Mouse (Mus musculus): ENCODE results near the gene AU021092.
"Not testable (repeated sequence)": the region's sequence is repeated elsewhere in the genome, so short reads cannot be mapped to it uniquely, and the experiment has no call there.

Gene AU021092

DNA sequence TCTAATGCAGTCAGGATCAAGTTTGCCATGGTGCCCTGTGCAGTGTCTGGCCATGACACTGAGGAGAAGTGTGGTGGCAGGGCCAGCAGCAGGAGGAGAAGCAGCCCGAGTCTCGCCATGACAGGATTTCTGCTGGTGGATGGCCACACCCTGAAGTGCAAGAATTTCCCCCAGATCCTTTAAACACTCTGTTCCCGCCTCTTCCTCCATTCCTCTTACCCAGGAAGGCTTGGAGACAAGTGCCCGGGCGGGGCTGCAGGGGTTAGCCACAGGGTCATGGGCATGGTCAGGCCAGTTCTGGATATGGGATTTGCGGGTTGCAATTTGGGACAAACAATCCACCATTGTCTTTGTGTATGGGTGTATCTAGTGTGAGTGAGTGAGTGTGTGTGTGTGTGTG is at the start of gene AU021092:
TSS of gene AU021092 (minus strand) at position 160 of the 400 bp plus-strand sequence.
- no peak for DNase-seq

DNA sequence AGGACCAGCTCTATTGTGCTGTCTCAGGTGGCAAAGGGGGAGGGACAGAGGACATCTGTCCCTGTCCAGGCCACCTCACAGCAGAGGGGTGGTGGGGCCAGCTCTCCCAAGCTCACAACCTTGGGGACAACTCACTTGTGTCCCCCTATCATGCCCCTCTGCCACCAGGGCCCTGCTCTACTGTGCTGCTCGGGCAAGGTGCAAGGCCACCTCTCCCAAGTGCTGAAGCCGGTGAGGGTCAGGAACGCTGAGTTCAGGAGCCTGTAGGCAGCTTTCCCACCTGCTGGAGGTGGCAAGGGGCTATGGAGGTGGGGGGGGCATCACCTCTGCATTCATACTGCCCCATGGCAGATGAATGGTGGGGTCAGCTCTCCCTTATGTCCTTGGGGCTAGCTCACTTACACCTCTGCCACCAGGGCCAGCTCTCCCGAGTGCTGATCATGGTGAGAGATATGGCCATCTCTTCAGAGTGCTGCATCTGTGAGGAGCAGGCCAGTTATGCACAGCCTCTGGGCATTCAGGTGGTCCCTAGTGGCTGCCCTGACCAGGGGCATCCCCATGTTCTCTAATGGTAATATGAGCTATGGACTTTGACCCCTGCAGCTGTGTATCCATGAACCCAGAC is 49.4 kb upstream of the AU021092 start:
- DNase-seq = no peak

DNA sequence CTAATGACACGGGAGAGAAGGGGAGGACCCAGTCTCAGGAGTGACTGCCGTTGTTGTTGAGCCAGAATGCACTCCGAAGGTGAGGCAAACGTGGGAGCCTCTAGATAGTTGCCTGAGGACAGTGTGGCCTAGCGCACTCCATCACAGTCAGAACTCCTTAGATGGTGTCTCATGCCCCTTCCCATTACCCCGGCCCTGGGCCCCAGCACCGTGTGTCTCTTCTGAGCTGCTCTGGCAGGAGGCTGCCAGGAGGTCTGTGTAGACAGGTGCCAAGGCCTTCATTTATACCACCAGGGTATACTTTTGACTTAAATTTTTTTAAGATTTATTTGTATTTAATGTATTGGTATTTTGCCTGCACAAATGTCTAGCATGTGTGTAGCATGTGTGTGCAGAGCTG is 41.8 kb upstream of the AU021092 start:
- no peak for DNase-seq

DNA sequence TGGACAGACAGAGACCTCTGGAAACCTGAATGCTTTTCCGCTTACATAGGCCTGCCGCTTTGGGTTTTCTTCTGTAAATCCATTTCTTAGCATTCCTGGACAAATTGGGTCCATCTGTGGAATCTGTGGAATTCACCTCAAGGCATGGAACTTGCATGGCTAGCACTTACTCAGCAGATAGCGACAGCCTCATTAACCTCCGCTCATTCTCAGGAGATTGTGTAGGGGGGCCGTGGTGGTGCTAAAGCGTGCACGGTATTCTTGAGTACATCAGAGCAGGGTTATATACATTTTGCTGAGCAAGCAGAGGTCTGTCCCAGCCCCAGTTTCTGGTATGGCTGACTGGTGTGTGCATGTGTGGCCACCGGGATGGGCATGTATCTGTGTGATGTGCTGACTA is 41.1 kb upstream of the AU021092 start:
- DNase-seq = no peak

DNA sequence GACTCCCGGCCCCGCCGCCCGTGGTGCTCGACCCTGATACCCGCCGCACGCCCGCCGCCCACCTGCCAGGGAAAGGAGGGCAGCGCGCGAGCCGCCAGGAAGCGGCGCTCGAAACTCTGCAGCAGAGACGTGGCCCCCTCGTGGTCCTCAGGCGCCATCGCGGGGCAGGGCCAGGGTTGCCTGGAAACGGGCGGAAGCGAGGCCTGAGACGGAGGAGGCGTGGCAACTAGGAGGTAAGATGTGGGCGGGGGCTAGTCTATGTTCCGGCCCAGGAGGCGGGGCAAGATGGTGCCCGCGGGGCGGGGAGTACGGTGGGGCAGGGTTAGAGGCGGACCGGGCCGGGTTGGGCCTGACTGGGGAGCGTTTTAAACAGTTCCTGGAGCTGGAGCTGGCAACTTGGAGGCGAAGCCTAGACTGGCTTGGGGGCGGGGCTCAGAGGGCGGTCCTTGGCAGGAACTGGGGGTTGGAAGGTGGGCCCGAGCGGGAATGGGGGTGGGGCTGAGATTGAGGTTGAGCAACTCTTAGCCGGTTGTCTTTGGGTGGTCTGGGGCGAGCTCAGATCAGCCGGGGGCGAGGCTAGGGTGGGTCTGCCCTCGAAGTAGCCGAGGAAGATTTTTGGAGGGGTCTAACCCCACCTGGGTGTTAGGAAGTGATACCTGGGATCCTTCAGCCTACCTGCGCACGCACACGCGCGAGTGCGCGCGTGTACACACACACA is 33.8 kb upstream of the AU021092 start, which contains the start of gene Eef2kmt:
TSS of gene Eef2kmt (minus strand) at position 205 of the 718 bp plus-strand sequence.
- peak; percentile 94 for DNase-seq

DNA sequence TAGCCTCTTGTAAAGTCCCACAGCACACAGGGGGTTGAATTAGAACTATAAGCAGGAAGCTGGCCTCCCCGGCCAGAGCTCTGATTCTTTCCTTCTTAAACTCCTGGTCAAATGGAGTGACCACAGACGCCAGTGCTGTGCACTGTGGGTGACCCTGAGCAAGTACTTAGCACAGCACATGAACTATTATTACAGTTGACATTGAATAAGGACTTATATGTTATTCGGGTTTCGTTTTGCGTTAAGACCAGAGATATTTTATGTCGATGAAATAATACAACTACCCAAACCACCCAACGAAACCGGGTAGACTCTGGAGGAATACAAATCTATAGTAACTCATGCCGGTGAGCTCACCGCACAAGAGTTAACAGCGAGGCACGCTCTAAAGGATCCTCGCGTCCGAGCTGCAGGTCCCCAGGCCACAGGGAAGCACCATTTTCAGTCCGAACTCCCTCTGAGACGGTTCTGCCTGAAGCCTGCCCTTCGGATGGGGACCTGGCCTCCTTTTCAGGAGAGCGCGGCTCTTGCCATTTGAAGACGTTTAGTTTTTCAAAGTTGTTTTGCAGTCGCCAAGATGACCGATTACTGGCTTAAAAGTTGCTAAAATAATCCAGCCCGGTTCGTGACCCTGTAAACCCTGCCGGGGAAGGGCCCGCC is 33.1 kb upstream of the AU021092 start:
- no peak for DNase-seq

DNA sequence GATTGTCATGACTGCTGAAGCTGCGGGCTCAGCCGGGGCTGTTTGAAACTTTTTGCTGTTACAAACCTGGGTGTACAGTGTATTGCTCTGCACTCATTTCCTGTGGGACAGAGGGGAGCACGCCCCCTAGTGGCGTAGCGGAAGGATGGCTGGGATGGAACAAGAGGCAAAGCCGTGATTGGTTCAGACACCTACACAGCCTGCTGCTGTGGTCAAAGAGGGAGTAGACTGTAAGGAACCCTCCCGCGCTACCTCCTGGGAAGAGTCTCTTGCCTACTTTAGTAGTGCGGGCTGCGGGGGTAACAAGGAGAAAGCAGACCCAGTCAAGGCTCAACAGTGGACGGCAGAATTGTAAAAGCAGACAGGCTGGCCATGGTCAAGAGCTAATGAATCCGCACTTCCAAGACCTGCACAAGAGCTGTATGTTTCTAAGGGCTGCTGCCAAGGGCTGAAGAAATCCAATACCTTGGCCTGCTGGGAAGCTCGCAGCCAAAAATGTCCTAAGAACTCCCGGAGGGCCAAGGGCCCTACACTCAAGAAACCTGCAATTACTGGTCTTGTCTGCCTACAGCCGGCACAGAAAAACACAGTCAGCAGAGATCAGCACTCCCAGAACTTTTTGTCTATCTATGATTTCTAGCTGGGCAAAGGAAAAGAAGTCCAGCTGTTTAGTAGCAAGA is 32.4 kb upstream of the AU021092 start:
- DNase-seq = peak; percentile 45

DNA sequence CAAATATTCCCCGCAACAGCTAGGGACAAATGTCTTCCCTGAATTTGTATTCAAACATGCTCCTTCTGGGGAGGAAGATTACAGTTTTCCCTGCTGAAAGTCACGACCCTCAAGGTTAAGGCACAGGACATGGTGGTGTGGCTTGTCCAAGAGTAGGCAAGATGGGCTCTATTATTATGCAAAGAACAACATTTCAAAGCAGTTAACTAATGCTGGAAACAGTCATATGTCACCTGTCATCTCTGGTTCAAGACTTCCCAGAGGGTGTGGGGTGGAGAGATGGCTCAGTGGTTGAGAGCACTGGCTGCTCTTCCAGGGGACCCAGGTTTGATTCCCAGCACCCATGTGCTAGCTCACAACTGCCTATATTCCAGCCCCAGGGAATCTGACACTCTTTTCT is 30.2 kb upstream of the AU021092 start:
- no peak for DNase-seq

DNA sequence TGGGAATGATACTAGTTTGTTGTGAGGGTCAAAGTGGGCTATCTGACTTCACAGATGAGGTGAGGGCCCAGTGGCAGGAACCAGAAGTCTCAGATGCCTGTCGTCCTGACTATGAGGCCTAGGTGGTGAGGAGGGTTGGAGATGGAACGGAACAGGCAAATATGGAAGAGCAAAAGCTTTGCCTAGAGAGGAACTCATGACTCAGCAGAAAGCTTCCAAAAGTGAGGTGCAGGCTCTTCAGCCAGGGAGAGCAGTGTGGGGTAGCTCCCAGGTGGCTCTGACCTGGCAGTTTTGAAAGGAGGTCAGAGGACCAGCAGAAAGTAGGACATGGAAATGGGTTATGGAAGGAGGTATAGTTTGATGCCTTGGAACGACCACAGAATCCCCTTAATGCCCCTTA is 28.8 kb upstream of the AU021092 start:
- no peak for DNase-seq

DNA sequence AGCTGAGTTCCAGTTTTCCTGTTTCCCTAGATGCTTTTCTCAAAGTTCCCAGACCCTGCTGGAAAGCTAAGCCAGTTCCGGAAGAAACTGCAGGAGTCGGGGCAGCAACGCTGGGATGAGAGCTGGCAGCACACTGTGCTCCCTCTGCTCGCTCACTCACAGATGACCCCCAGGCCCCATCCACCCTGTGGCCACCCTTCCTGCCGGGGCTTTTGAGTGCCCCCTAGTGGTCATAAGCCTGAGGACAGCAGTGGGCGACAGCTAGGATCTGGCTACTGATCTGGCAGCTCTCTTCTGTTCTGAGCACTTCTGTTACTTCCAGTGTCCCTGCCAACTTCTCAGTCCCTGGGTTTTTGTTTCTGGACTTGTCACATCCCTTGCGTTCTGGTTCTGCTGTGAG is 22.3 kb upstream of the AU021092 start:
- DNase-seq = peak; percentile 38

DNA sequence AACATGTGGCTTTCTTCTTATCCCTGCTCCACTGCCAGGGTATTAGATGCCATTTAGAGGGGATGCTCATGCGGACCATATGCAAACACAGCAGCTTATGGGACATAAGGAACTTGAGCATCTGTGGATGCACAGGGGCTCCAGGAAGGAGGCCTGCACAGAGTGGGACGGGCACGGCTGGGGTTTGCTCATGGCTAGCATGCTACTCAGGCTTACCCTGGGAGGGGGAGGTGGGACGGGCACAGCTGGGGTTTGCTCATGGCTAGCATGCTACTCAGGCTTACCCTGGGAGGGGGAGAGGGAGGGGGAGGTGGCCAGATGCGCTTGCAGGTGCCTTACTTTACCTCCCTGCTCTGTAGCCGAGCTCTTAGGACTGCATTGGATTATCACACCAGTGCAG is 20.8 kb upstream of the AU021092 start:
- no peak for DNase-seq

DNA sequence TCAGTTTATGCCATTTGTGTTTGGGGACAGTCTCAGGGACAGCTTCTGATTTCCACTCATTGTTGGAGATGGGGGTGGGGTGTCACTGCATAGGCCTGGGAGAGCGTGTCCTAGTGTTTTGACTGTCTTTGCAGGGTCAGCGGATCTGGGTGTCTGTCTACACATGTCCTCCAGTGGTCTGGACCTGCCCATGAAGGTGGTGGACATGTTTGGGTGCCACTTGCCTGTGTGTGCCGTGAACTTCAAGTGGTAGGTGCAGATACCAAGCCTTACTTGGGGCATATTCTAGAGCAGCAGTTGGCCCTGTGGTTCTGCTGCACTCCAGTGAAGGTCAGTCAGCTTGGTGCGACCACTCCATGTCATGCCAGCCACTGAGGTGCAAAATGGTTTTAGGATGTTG is 20.3 kb upstream of the AU021092 start:
- DNase-seq = no peak

DNA sequence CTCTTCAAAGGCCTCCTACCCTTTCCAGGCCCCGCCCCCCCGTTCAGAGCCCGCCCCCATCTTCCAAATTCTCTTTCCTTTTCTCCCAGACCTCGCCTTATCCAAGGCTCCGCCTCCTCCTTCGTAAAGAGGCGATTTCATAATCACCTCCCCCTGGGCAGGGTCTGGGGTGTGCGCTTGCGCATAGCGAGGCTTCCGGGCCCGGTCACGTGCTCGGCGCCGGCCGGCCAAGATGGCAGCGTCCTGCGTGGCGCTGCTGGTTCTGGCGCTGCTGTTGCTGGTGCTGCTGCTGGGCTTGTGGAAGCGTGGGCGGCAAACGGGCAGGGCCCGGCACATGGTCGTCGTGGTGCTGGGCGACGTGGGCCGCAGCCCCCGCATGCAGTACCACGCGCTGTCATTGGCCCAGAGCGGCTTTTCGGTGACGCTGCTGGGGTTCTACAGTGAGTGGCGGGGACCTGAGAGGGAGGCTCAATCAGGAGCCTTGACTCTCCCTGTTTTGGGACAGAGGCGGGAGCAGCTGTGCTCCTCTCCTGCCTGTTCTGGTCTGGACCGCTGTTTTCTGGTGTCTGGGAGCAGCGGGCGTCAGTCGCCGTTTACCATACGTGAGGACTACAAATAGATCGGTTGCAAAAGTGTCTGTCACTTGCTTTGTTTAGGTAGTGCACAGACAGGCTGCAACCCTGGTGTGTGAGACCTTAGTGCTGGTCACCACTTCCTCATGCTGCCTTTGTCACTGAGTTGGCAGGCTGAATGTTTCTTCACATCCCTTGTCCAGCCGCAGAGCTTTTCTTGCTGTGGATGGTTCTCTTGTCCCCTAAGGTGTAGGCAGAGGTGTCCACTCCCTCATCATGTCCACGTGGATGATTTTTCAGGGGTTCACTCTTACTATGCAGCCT is 11.6 kb upstream of the AU021092 start, which contains the start of gene Alg1:
TSS of gene Alg1 (plus strand) at position 204 of the 896 bp plus-strand sequence.
- DNase-seq = peak; percentile 94

DNA sequence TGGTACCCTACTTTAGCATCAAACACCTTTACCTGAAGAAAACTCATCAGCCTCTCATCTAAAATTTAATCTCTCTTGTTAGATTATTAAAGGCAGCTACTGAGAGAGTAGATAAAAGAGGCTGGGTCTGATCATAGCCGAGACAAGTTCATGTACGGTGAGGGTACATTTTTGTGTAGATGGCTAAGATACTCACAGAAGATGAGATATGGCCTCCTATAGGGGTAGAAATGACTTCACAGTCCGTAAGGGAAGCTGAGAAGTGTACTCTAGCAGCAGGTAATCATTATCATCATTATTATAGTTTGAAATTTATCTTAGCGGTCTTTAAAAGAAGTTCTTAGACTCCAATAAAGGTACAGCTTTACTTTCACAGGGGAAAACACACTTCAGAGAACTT is 10.9 kb upstream of the AU021092 start:
- no peak for DNase-seq

DNA sequence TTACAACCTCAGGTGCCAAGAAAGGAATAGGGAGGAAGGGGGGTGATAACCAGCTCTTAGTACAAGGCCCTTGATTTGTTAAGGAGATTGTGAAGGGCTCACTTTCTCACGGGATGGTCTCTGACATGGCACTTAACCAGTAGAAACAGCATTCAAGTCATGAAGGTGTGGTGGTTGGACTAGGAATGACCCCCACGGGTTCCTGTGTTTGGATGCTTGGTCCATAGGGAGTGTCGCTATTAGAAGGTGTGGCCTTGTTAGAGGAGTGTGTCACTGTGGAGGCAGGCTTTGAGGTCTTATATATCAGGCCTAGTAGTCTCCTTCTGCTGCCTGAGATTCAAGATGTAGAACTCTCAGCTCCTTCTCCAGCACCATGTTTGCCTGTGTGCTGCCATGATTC is 6.0 kb upstream of the AU021092 start:
- DNase-seq = not testable (repeated sequence)

DNA sequence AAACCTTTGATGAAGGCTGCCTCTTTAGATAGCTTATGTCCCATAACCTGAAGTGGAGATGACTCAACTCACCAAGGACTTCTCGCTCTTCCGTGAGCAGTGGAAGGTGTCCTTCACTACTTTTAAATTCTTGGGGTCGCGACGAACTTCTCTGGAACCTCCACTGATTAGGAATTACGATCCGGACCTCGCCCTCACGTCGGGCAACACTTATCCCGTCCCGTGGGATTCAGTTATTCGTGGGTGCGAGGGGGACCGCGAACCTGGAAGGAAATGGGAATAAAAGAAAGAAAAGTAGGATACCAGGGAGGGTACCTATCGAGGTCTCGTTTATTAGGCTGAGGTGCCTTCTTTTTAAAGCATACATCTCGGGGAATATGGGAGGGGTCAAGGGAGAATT is 5.4 kb upstream of the AU021092 start:
- not testable (repeated sequence) for DNase-seq

DNA sequence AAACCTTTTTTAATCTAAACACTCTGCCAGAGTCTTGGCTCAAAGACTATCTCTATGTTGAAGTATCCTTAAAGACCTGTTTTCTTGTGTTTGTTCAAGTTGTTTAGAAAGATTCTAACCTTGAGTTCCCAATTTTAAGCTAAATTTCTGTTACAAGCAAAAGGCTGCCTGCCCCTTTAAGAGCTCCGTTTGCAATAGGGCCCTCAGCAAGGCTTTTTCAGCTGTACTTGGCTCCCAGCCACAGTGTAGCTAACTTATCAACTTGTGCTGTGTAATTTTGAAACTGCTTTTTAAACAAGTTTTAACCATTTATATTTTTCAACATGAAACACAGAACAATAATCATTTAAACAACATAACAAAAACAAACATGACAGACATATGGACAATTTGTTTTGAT is 4.4 kb upstream of the AU021092 start:
- not testable (repeated sequence) for DNase-seq

DNA sequence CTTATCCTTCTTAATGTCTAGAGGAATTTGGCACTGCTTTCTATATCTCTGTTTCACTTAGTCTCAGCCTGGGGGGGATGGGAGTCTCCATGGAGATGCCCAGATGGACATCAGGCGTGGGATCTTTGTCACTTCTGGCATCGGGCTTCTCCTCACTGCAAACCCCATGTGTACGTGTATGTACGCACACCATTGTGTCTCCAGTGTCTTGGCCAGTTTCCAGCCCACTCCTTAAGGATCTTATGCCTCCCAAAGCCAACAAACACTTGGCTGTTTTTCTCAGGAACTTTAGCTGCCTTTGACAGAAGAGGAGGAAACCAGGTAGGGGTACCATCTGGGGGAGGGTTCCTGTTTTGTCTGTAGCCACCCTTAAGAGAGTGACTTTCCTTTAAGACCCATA is 696 bp downstream of the AU021092 start:
- DNase-seq = no peak

DNA sequence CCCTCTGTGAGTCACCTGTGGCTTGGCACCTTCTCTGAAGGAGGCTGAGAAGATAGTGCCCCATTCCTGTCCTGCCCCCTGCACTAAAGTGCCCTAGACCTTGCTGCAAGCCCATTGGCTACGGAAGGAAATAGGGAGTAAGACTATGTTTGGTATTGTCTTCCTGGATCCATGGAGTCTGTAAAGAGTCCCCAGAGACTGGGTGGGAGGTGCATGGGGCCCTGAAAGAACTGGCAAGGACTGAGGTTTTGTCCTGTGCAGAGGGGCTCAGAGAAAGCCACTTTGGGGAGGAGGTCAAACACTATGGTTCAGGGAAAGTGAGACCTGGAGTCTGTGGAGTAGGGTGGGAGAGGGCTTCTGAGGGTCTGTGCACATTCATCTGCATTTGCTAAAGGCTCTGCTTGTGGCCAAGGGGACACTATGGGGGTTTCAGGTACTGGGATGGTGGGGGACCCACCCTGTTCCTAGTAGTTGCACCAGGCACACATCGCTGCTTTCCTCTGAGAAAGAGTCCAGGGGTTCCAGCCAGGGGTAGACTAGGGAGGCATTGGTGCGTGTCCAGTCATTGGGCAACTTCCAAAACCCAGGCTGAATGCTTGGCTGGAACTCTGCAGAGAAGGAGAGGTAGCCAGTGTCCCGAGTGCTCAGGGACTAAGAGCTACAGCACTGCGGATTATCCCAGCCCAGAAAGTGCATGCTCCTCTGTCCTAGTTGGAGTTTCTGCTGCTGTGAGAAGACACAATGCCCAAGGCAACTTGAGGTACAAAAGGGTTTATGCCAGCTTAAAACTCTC is 4.6 kb downstream of the AU021092 start:
- no peak for DNase-seq

DNA sequence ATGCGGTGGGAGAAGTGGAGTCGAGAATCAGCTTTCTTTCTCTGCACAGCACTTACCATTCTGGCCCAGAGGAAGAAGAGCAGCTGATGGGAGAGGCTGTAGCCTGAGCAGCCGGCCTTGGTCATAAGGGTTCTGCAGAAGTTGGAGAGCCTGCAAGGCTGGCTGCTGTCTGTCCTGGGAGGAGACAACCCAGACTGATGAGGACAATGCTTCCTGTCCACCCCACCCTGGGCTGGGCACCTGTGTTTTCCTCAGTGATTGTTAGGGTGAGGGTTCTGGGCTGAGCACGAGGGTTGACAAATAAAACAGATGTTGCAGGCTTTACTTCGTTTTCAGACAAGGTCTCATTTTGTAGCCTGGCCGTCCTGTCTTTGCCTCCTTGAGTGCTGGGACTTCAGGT is 5.4 kb downstream of the AU021092 start:
- DNase-seq = no peak

DNA sequence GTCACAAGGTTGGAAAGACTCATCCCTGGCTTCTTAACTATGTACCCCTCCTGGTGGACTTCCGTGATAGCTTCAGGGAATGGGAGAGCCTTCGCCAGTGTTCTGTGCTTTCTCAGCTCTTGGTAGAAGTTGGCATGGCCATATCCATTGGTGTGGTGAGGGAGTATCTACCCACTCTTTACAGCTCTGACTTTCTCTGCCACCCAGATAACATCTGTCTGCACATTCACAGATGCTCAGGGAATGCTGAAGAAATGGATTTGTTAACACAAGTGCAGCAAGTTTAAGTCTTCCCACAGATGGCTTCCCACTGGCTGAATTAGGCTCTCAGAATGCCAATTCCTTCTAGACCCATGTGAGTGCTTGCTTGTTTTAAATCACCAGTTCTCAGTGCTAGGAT is 8.0 kb downstream of the AU021092 start:
- no peak for DNase-seq

DNA sequence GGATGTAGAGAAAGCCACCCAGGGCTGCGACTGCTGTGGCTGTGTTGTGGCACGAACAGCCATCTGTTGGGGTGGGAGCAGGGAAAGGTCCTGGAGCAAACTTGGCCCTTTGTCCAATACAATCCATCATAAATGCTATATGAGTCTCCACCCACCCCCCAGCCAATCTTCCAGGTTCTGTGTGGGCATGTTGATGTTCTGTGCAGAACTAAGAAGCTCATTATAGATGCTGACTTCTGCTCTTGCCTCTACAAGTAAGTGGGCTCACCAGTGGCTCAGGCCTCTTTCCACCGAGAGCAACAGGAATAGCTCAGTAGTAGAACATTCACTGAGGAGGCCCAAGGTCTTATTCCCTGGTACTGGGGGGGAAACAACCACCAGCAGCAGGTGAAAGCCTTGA is 9.9 kb downstream of the AU021092 start:
- no peak for DNase-seq

Measured in cerebellum, adult 11-12 months (tissue).